Mouse (Mus musculus) forebrain, embryonic 15.5 days (tissue): ENCODE measurements around the gene Lims1. TPM values are rescaled to one million over a fixed set of nuclear protein-coding genes. Genes with fewer than 3 reads are reported as not detected.
A peak's percentile ranks its signal among the peaks of the same experiment; 100 is the strongest.

Source experiments
- ATAC-seq: fragments of 200-750 bp; cut with Nextera tagmentation; replicated peaks from 2 replicates; pipeline ENCODE4 v1.8.0; 2017; ENCODE audit warnings: mild to moderate bottlenecking, moderate TSS enrichment, moderate library complexity
- H3K27ac ChIP-seq: fragments of 300-500 bp; sonication (generic); replicated peaks from 2 replicates; pipeline ENCODE4 v1.5.1; 2015; ENCODE audit warnings: mild to moderate bottlenecking, inconsistent platforms
- H3K27me3 ChIP-seq: fragments of 300-500 bp; sonication (generic); 2 replicates; pipeline ENCODE4 v1.6.1; 2015; ENCODE audit warnings: inconsistent platforms
- H3K36me3 ChIP-seq: fragments of 300-500 bp; sonication (generic); 2 replicates; pipeline ENCODE4 v1.6.1; 2015; ENCODE audit warnings: mild to moderate bottlenecking, inconsistent platforms
- H3K4me1 ChIP-seq: fragments of 300-500 bp; sonication (generic); 2 replicates; pipeline ENCODE4 v1.6.1; 2015; ENCODE audit warnings: inconsistent platforms
- H3K4me2 ChIP-seq: fragments of 300-500 bp; sonication (generic); replicated peaks from 2 replicates; pipeline ENCODE4 v1.6.1; 2015; ENCODE audit warnings: mild to moderate bottlenecking, inconsistent platforms
- H3K4me3 ChIP-seq: fragments of 300-500 bp; sonication (generic); 2 replicates; pipeline ENCODE4 v1.5.1; 2015; ENCODE audit warnings: mild to moderate bottlenecking, inconsistent platforms
- H3K9ac ChIP-seq: fragments of 300-500 bp; sonication (generic); replicated peaks from 2 replicates; pipeline ENCODE4 v1.6.1; 2015; ENCODE audit warnings: mild to moderate bottlenecking, inconsistent platforms
- H3K9me3 ChIP-seq: fragments of 300-500 bp; sonication (generic); 2 replicates; pipeline ENCODE4 v1.6.1; 2016; ENCODE audit warnings: inconsistent platforms
- WGBS: fragments of 180-500 bp; shearing (Covaris S2); methylation state at CpG from one replicate; pipeline ENCODE4 v1.1.7; 2015; ENCODE audit warnings: mixed read lengths; 5-methylcytosine and 5-hydroxymethylcytosine counted together
- polyA plus RNA-seq: library from polyadenylated mRNA; unstranded; fragments of >200 nt; fragmentation: Nextera tagmentation; extraction: Ambion mirVana; gene quantifications from 2 replicates; pipeline ENCODE4 v1.2.1, GENCODE M21; 2015

The Lims1 gene
- 65.3 and 70.1 TPM in 2 replicates for polyA plus RNA-seq

DNA sequence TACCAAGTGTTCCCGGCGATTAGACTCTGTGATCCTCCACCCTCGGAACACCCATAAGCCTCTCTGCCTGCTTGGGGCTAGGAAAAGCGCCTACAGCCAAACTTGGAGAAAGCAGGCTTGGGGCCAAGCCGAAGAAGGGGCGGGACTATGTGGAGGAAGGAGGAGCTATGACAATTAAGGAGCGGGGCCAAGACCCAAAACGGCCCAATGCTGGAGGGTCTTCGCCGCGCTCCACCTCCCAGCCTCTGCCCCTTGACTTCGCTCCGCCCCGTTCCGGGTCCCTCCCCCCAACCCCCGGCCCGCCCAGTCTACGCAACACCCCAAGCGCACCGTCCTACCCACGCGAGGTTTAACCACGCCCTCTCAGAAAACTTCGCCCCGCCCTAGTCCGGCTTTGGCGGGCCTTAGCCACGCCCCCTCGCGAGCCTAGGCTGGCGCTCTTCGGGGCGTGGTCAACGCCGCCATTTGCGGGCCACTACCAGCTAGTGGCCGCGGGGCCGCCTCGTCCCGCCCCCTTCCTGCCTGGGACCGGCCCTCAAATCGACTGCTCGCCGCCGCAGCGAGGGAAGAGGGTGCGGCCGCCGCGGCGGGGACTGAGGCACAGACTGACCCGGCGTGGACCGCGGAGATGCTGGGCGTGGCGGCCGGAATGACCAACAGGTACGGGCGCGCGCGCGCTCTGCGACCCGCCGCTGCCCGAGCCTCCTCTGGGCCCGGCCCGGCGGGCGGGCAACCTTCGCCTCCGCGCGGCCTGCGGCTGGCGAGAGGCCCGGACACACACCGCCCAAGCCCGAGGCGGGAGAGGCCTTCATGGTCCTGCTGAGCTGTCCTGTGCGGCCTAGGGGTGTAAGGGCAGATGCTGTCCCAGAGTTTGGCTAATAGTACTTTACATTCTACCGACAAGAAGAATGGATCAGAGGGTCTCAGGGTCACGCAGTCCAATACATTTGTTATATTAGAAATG is at the start of gene Lims1:
Gene Lims1, plus strand, starts transcription at position 439 of the 964 bp plus-strand sequence.
- no peaks in the 10 kb centered on the region for H3K27me3 ChIP-seq
- H3K4me3 ChIP-seq: peak within 1 kb of the TSS; percentile 100
- H3K9me3 ChIP-seq: no peaks in the 10 kb centered on the region
- peak within 1 kb of the TSS; percentile 84 for H3K27ac ChIP-seq
- H3K4me1 ChIP-seq: peaks cover 19% of the 10 kb centered on the region
- ATAC-seq: peak; percentile 97
- WGBS: under 1% methylated on average over 82 of the region's 86 CpGs
- H3K9ac ChIP-seq: peak within 1 kb of the TSS; percentile 86
- peak within 1 kb of the TSS; percentile 67 for H3K4me2 ChIP-seq
- H3K36me3 ChIP-seq: no peaks in the 10 kb centered on the region

DNA sequence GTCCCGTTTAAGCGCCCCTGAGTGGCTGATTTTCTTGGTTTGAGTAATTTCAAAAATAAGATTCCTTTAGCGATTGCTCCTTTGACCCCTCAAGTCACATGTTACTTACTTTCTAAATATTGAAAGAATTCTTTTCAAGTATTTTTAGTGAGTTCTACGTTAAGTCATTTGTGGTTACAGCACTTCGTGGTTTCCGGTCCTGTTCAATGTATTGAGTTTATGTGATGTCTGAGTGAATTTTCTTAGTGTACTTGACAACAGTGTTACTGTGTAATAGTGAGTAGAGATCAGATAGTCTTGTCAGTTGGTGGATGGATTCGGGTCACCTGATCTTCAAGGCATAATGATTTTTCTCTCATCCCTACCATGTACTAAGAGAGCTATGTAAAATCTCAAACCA is 41.0 kb upstream of the Lims1 start:
- H3K4me2 ChIP-seq: no peak overlapping the region
- ATAC-seq: no peak
- no peaks in the 10 kb centered on the region for H3K27me3 ChIP-seq
- H3K27ac ChIP-seq: no peak overlapping the region
- H3K36me3 ChIP-seq: peaks cover 63% of the 10 kb centered on the region
- H3K4me3 ChIP-seq: no peak overlapping the region
- H3K4me1 ChIP-seq: no peaks in the 10 kb centered on the region
- WGBS: 95% methylated on average over 7 of the region's 7 CpGs
- H3K9ac ChIP-seq: no peak overlapping the region
- H3K9me3 ChIP-seq: no peaks in the 10 kb centered on the region

DNA sequence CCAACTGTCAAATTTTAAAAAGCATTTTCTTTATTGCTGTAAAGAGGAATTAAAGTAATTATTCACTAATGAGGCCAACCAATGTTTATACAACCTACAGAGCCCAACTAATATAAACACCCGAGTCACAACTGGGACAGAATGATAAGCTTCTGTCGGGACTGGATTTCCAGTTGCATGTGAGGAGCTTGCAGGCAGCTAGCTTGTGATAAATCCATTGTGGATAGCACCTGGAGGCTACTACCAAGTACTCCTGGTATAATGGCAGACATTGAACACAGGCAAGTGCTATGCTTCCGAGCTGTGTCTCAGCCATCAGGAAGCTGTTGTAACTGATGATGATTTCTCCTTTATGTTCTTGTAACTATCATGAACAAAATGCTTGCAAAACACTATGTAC is 32.5 kb upstream of the Lims1 start:
- Histone ChIP-seq H3K4me2 (no peak overlapping the region), H3K4me3 (no peak overlapping the region), H3K27ac (no peak overlapping the region), H3K4me1 (no peaks in the 10 kb centered on the region), H3K27me3 (no peaks in the 10 kb centered on the region), H3K9ac (no peak overlapping the region), H3K36me3 (peaks cover 85% of the 10 kb centered on the region), H3K9me3 (no peaks in the 10 kb centered on the region)
- no peak for ATAC-seq
- 87% methylated on average over 3 of the region's 3 CpGs for WGBS

DNA sequence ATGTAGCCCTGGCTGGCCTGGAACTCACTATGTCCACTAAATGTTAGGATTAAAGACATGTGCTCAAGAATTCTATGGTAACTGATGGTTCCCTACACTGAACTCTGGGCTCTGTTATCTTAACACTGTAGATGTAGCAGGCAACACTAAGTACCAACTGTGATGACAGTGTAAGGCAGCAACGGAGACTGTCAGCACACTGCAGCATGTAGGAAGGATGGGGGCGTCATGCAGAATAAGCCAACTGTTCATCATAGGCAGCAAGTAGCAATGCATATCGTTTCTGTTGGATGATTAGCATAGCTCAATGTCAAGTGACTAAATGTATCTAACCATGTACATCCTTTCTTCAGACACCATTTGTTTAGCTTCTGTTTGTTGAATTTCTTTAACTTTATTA is 29.0 kb upstream of the Lims1 start:
- no peak for ATAC-seq
- H3K4me1 ChIP-seq: no peaks in the 10 kb centered on the region
- no peaks in the 10 kb centered on the region for H3K9me3 ChIP-seq
- no peak overlapping the region for H3K4me3 ChIP-seq
- H3K9ac ChIP-seq: no peak overlapping the region
- no peak overlapping the region for H3K27ac ChIP-seq
- H3K27me3 ChIP-seq: no peaks in the 10 kb centered on the region
- 94% methylated on average over 3 of the region's 3 CpGs for WGBS
- H3K36me3 ChIP-seq: peaks cover 87% of the 10 kb centered on the region
- no peak overlapping the region for H3K4me2 ChIP-seq

DNA sequence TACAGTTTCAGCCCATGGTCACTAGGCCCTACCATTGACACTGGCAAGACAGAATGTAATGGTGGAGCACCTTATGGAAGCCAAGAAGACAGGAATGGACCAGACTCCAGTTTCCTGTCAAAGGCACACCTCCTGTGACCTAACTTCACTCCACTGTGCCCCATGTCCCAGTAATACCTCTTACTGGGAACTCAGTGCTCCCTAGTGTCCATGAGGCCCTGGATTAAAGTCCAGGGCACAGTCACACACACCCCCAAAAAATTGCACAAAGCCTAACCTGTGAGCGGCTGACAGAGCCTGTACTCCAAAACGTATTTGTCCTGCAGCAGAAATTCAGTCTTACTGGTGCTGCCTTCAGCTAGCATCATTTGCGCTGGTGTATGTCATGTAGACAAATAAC is 27.7 kb upstream of the Lims1 start:
- peaks cover 90% of the 10 kb centered on the region for H3K36me3 ChIP-seq
- no peak overlapping the region for H3K4me2 ChIP-seq
- no peaks in the 10 kb centered on the region for H3K4me1 ChIP-seq
- no peak overlapping the region for H3K27ac ChIP-seq
- H3K9me3 ChIP-seq: no peaks in the 10 kb centered on the region
- WGBS: 96% methylated on average over 3 of the region's 3 CpGs
- no peak overlapping the region for H3K4me3 ChIP-seq
- no peaks in the 10 kb centered on the region for H3K27me3 ChIP-seq
- H3K9ac ChIP-seq: no peak overlapping the region
- no peak for ATAC-seq

DNA sequence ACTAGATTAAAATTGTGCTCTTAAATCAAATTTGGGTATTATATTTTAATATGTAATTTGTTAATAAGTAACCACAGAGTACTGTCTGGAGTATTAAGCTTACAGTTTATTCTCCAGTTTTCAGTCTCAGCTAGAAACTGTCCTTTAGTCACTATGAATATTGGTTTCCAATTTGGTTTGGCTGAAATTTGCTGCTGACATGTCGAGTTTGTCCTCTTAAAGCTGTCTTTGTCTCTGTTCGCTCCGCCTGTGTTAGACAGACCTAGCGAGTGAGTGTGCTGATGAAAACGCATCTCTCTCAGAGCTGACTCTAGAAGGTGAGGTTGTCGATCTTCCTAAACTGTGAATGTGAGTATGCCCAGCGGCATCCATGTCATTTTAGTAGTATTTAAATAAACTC is 18.3 kb upstream of the Lims1 start:
- Histone ChIP-seq H3K4me3 (no peak overlapping the region), H3K36me3 (peaks cover 66% of the 10 kb centered on the region), H3K4me1 (no peaks in the 10 kb centered on the region), H3K27me3 (no peaks in the 10 kb centered on the region), H3K4me2 (no peak overlapping the region), H3K27ac (no peak overlapping the region), H3K9me3 (no peaks in the 10 kb centered on the region), H3K9ac (no peak overlapping the region)
- WGBS: 91% methylated on average over 7 of the region's 7 CpGs
- no peak for ATAC-seq

DNA sequence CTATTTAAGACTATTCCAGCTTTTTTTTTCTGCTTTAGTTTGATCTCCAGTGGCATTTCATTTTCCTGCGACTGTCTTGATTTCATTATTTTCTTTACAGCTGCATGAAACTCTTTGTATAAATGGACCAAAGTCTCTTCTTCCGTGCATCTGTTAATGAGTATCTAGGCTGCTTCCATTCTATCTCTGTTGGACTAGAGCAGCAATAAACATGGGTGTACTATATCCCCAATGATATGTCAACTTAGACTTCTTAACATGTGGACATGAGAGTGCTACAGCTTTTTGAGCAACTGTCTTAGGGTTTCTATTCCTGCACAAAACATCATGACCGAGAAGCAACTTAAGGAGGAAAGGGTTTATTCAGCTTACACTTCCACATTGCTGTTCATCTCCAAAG is 16.4 kb upstream of the Lims1 start:
- 95% methylated on average over 3 of the region's 3 CpGs for WGBS
- H3K27me3 ChIP-seq: no peaks in the 10 kb centered on the region
- H3K9ac ChIP-seq: no peak overlapping the region
- no peaks in the 10 kb centered on the region for H3K9me3 ChIP-seq
- peaks cover 62% of the 10 kb centered on the region for H3K36me3 ChIP-seq
- H3K4me2 ChIP-seq: no peak overlapping the region
- ATAC-seq: no peak
- no peaks in the 10 kb centered on the region for H3K4me1 ChIP-seq
- no peak overlapping the region for H3K4me3 ChIP-seq
- H3K27ac ChIP-seq: no peak overlapping the region

DNA sequence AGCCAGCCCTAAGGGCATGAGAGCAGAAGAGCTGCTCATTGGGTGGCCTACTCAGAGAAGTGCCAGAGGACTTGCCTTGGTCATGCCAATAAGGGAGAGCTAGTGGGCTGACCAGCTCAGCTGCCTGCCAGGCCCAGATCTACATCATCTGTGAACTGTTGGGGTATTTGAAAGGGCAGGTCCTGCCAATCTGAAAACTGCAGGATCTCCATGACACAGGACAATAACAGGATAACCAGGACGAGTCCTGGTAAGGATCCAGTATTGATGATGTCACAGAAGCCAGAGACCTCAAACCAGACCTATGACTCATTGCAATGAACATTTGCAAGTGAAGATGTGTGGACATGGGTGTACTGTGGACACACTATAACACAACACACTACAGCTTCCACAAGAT is 12.5 kb upstream of the Lims1 start:
- 85% methylated on average over 1 of the region's 1 CpGs for WGBS
- no peak overlapping the region for H3K9ac ChIP-seq
- H3K27me3 ChIP-seq: no peaks in the 10 kb centered on the region
- no peak overlapping the region for H3K4me3 ChIP-seq
- no peak overlapping the region for H3K27ac ChIP-seq
- H3K36me3 ChIP-seq: peaks cover 53% of the 10 kb centered on the region
- no peaks in the 10 kb centered on the region for H3K9me3 ChIP-seq
- H3K4me1 ChIP-seq: no peaks in the 10 kb centered on the region
- H3K4me2 ChIP-seq: no peak overlapping the region
- ATAC-seq: no peak

DNA sequence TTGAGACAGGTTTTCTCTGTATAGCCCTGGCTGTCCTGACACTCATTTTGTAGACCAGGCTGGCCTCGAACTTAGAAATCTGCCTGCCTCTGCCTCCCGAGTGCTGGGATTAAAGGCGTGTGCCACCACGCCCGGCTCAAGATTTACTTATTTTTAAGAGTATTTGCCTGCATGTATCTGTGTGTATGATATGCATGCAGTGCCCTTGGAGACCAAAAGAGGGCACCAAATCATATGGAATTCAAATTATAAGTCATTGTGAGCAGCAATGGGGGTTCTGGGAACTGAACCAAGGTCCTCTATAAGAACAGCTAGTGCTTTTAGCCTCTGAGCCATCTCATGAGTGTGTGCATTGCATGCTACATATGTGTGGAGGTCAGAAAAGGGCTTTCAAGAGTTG is 10.4 kb upstream of the Lims1 start:
- ATAC-seq: no peak
- no peaks in the 10 kb centered on the region for H3K9me3 ChIP-seq
- H3K36me3 ChIP-seq: peaks cover 40% of the 10 kb centered on the region
- H3K9ac ChIP-seq: no peak overlapping the region
- over 99% methylated on average over 5 of the region's 5 CpGs for WGBS
- no peak overlapping the region for H3K4me2 ChIP-seq
- H3K27me3 ChIP-seq: no peaks in the 10 kb centered on the region
- H3K4me3 ChIP-seq: no peak overlapping the region
- H3K4me1 ChIP-seq: no peaks in the 10 kb centered on the region
- no peak overlapping the region for H3K27ac ChIP-seq

DNA sequence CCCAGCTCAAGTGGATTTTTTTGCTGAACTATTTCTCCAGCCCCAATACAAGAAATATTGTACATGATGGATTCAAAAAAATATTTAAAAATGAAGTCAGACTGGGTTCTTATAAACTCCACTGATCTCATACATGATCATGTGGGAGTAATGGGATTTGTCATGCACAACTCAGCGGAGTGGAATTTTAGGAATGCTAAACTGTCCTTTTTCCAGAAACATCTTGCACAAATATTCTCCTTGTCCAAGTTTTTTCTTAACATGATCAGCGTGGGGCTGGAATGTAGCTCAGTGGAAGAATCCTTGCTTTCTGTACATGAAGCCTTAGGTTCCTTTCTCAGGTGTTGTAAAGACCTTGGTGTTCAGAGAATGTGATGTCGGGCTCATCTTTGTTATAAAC is 2.4 kb upstream of the Lims1 start:
- no peak for ATAC-seq
- H3K9me3 ChIP-seq: no peaks in the 10 kb centered on the region
- no peak overlapping the region for H3K4me2 ChIP-seq
- H3K9ac ChIP-seq: no peak overlapping the region
- H3K36me3 ChIP-seq: no peaks in the 10 kb centered on the region
- H3K4me3 ChIP-seq: no peak overlapping the region
- peaks cover 14% of the 10 kb centered on the region for H3K4me1 ChIP-seq
- no peak overlapping the region for H3K27ac ChIP-seq
- 87% methylated on average over 3 of the region's 3 CpGs for WGBS
- H3K27me3 ChIP-seq: no peaks in the 10 kb centered on the region

DNA sequence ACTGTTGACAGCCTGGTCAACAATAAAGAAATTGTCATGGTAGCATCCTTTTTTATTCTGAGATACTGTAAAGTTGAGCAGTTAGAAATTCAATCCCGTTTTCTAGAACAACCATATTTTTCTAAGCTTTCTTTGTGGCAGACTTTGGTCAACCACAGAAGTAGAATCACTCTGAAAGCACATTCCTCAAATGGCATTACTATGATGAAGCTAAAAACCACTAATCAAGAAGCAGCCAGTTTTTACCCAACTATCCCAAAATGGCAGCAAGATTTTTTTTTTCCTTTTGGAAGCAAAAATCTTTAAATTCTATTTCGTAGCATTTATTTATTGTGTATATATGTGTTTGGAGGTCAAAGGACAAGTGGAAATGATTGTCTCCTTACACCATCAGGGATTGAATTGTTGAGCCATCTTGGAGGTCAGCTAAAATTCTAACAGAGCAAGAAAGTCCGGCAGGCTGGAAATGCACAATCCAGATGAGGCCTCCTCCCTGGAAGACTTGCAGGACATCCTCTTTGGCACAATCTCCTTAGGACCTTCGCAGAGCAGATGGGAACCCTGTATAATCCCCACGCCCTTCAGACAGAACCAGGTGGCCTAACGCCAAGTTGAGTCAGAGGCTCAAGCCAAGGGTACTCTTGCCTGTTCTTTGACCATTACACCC is 772 bp upstream of the Lims1 start:
- ATAC-seq: no peak

DNA sequence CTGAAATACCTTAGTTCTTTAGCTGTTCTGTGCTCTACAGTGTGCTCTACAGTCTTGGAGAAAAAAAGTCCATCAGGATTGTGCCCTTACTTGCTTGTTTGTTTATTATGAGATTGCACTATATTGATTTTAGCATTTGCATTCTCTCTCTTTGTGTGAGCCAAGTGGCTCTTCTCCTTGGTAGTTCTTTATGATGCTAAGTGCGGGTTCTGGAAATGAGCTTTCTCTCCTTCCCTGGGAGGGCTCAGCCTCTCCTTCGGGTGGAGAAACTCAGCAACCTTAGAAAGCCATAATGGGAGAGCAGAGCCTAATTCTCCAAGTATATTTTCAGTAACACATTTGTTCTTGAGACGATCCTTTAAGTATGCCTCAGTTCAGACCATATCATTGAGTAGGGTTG is 3.0 kb downstream of the Lims1 start:
- ATAC-seq: no peak
- no peak overlapping the region for H3K4me3 ChIP-seq
- no peaks in the 10 kb centered on the region for H3K36me3 ChIP-seq
- H3K27me3 ChIP-seq: no peaks in the 10 kb centered on the region
- H3K4me2 ChIP-seq: no peak overlapping the region
- H3K4me1 ChIP-seq: peaks cover 19% of the 10 kb centered on the region
- no peak overlapping the region for H3K27ac ChIP-seq
- H3K9ac ChIP-seq: no peak overlapping the region; the same call in 1 of the 2 replicates
- no peaks in the 10 kb centered on the region for H3K9me3 ChIP-seq
- WGBS: 43% methylated on average over 3 of the region's 3 CpGs

More for the DNA sequence above, 772 bp upstream of the Lims1 start:
- Histone ChIP-seq H3K4me2 (peak overlapping the region; percentile 67), H3K4me1 (peaks cover 19% of the 10 kb centered on the region), H3K9ac (peak overlapping the region; percentile 86), H3K27ac (peak overlapping the region; percentile 84), H3K36me3 (no peaks in the 10 kb centered on the region), H3K27me3 (no peaks in the 10 kb centered on the region), H3K9me3 (no peaks in the 10 kb centered on the region), H3K4me3 (peak overlapping the region; percentile 100)
- WGBS: 33% methylated on average over 6 of the region's 6 CpGs
